Mouse (Mus musculus) megakaryocyte, adult 5-6 weeks (primary cell): Measurements from ENCODE around the gene Ercc1. TPM values are rescaled to one million over a fixed set of nuclear protein-coding genes. Genes with fewer than 3 reads are reported as not detected.

Experiments
- ATAC-seq: 2 replicates; pipeline ENCODE4 v1.8.0; 2016; ENCODE audit warnings: mild to moderate bottlenecking, inconsistent platforms; ENCODE audit not compliant: poor library complexity, severe bottlenecking
- total RNA-seq, 2 experiments: library from RNA; stranded (forward) in 1 of 2; stranded (reverse) in 1 of 2; fragments of 153-499, 151-499 nt in 1 of 2; fragments of 221-1000, 200-1000 nt in 1 of 2; gene quantifications; 2 replicates each; pipeline versions ENCODE4 v1.2.3 to v1.2.4; 2015 to 2017

Ercc1 gene
- total RNA-seq, 2 experiments from 2014 or later: 17.5 to 26.4 TPM

DNA sequence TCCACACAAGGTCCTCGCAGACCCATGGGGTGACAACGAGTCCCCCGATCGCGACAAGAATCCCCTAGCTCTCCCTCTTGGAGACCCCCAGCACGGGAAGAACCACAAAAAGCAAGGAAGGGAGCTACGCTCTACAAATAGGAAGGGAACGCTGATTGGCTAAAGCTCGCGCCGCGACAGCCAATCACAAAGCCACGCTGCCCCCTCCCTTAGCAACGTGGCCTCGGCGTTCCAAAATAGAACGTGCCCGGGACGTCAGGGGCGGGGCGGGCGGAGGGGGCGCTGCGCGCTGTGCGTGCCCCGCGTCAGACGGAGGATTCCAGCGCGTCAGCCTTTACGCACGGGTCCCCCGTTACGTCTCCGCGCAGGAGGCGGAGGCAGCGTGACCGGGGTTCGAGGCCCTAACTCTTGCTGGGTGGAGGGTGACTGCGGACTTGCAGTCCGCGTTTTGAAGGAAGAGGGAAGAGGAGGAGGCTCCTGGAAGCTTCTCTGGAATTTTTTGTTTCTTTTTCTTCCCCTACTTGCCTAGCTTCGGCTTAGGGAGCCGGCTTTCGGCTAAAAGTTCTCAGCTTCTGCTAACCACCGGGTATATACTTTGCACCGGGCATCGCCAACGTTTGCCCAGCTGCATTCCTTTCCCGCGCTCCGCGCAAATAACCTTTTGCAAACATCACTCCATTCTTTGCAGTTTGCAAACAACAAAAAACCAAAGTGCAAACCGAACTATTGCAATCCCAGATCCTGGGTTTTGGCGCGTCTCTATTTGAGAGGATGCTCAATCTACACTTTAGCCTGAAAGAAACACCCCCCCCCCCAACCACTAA is 35.9 kb upstream of the Ercc1 start:
- peak; percentile 79 for ATAC-seq

DNA sequence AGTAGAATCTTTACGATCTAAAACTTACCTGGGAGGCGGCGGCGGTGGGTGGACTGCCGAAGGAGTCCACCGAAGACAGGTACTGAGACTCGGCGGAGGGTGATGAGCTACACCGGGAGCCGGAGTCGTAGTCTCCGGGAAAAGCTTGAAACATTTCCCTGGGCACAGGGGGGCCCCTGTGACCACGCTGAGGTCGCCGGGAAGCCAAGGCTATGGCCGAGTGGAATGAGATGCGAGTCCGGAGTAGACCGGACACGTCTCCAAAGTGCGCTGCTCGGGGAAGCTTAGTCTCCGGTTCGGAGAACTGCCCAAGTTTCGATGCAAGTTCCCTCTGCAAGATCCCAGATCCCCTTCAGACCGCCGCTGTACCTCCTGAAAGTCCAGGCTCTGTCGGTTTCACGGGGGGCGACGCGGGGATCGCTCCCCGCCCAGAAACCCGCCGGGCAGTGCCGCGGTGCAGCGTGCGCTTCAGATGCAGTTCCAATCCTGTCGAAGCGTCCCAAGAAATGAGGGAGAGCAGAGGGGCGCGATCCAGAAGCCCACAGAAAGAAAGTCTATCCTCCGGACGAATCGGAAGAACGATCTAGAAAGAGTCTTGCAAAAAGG is 35.2 kb upstream of the Ercc1 start:
- ATAC-seq: no peak

DNA sequence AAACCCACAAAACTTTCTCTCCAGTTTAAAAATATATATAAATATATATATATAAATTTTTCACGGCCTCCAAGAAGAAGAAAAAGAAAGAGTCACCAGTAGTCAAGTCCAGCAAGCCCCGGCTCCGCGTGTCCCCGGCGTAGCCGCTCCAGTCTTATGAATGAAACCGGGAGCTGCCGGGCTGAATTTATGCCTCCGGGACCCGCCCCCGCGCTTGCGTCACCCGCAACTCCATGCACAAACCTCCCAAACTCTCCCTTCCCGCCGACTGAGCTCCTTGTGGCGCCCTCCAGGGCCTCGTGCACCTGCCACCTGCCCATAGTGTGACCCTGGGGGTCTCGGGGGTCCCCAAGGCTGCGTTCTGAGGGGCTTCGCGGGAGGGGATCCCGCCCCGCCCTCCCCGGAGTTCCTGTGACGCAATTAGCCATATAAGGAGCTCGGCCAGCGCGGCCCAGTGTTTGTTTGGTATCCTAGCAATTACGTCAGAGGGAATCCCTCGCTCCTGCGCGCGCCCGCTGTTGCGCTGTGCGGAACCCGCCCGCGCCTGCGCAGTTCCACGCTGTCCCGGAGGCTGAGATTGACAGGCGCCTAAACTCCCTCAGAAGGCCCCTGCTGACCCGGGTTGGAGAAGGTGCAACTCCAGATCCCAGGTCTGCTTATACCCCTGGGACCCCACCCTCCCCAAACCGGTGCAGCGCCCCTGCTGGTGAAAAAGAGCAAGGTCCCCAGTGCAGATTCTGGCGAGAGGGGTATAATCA is 34.5 kb upstream of the Ercc1 start, which contains the start of gene Fosb:
Gene Fosb (minus strand): TSS at position 168 of the 758 bp plus-strand sequence.
- ATAC-seq: peak; percentile 70

DNA sequence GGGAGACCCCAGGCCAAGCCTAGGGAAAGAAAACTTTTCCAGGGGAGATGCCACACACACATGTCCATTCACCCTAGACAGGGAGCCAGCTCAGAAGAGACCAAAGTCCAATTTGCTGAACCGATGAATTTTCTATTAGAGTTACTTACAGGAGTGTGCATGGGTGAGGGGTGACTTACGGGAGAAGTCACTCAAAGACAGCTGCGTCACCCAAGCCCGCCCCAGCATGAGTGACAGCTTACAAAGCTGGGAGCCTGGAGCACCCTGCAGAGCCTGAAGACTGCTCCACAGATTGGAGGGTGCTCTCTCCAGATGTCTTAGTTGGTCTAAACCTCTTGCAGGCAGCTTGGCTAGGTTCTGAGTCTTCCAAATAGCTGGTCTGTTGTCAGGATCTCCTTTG is 32.6 kb upstream of the Ercc1 start:
- ATAC-seq: no peak

DNA sequence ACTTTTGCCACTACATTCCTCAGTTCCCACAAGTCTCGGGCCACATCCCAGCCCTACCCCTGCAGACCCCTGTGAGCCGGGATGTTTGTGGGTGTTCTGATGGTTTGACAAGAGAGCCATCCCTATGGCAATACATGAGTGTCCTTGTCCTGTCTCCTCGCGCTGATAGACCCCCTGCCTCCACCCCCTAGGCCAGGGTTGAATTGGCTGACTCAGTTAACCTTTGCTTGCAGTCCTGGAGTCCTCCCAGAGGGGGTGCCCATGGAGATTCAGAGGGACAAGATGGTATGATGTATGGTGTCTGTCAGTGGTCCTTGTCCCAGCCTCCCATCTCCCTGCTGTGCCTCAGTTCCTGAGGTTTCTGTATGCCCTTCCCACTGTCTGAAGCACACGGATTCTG is 30.5 kb upstream of the Ercc1 start:
- no peak for ATAC-seq

DNA sequence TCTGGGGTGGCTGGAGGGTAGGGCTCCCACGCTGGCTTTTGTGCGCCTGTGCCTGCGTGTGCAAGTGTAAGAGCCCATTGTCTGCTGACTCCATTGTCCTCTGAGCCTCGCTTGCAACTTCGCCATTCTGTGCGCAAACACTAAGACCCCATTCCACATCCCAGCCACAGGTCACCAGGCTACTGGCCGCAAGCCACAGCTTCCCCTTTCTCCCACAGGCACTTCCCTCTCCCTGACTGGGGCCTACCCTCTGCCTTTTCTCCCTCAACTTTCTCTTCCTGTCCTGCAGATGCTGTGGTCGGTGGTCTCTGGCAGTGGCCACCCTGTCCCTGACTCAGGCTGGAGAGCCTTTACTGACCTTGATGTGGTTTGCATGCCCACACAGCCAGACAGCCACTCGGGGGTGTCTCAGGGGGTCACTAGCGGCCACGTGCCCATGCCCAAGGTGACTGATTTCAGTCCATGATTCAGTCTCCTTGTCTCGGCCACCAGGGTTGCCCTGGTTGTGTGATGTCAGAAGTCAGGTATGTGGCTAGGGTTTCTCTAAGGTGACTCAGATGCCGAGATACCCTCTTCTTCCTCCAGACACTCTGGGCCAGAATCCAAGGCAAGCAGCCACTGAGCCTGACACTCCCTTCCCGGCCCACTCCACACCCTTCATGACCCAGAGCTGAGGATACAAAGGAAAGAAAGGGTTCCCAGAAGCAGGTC is 28.0 kb upstream of the Ercc1 start:
- peak; percentile 78 for ATAC-seq

DNA sequence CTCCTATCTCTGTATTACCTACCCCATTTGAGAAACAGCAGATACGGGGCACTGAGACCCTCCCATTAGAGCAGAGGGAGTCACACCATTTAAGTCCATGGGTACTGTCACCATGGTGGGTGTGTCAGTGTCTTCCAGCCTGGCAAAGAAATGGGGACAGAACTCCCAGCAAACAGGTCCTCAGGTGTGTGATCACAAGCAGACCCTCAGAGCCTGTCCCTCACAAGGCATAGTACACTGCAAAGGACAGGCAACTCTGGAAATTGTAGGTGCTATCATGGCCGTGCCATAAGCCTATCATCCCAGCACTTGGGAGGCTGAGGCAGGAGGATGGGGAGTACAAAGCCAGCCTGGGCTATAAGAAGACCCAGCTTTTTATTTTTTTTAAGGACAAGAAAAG is 26.4 kb upstream of the Ercc1 start:
- no peak for ATAC-seq

DNA sequence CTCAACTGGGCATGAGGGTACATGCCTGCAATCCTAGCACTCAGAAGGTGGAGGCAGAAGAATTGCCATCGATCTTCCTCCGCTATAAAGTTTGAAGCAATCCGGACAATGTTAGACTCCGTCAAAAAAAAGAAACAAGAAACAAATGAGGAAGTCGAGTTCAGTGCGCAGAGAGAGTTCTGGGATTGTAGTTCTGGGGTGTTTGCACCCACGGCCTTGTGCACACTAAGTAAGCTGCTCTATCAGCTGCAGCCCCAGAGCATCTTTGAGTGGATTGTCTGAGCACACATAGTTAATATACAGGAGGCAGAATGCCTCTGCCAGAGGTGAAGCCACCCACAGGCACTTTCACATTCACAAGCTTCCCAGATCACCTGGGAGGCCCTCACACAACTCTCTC is 25.9 kb upstream of the Ercc1 start:
- no peak for ATAC-seq

DNA sequence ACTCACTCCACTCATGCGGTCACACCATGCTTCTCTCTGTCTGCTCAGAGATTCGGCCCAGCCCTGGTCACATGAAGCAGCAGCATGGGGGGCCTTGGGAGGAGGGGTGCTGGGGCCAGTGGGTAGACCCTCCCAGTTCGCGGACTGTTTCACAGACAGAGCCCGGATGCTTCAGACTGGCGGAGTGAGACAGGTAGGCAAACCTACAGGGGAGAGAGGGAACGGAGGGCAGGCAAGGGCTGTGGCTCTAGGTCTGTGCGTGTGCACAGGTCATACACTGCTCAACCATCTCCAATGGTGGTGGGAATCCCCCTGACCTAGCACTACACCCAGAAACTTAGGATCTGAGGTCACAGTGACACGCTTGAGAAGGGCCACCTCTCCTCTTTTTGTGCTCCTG is 25.1 kb upstream of the Ercc1 start:
- no peak for ATAC-seq

DNA sequence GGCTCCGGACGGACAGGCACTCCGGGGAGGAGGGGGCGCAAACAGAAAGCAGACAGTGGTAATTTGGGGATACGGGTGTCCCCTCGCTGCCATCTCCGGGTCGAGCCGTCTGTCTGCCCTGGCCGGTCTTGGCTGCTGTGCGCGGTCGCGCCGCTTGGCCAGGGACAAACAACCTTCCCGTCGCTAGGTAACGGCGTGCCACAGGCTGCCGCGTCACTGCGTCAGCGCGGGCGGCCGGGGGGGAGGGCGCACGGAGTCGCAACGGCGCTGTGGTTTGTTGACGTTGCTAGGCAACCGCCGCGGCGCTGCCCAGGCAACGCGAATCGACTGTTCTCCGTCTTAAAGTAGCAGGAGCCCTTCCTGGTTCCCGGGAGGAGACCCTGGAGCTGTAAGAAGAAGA is 24.7 kb upstream of the Ercc1 start:
- ATAC-seq: peak; percentile 82

DNA sequence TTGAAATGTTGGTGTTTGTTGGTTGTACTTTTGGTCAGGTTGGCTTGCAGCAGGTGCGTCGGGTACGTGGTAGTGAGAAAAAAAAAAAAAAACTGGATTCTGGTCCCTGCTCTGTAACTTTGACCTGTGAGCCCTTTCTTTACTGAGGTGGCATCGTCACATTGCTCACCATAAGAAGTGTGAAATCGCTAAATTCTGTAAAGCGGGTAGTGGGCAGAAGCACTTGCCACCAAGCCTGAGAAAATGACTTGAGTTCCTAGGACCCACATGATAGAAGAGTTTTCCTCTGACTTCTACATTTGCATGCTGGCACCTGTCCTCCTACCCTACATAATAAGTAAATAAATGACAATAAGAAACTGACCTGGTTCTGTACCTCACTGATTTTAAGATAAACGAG is 23.9 kb upstream of the Ercc1 start:
- no peak for ATAC-seq

DNA sequence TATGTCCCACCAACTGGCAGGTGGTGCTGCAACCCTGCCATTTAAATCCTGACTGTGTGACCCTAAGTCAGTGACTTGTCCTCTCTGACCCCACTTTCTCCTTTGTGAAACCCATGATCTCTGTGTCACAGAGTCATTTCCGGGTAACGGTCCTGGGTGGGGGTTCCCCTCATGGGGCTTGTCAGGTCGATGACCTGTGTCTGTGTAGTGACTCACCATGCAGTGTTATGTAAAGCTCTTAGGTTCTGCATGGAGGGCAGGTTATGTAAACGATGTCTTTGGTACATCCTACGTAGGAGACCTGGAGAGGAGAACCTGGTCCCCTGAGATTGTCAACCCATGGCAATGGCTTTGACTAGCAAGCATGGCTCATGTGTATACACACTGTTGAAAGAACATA is 23.1 kb upstream of the Ercc1 start:
- ATAC-seq: peak; percentile 45

DNA sequence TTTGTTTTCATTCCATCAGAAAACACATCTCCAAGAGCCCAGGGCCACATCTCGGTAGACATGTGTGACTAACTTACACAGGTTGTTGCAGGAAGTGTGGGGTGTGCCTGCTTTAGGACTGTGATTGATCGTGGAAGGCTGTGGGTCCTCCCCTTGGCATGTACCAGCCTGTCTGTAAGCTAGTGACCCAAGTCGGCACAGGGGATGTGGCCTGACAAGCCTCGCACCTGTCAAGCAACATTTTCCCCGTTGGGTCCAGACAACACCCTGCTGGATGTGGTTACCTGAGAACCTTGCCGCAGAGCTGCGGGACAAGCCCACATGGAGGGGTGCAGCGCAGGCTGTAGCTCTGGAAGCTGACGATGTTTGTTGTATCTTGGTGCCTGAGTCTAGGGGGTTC is 22.1 kb upstream of the Ercc1 start:
- ATAC-seq: no peak

DNA sequence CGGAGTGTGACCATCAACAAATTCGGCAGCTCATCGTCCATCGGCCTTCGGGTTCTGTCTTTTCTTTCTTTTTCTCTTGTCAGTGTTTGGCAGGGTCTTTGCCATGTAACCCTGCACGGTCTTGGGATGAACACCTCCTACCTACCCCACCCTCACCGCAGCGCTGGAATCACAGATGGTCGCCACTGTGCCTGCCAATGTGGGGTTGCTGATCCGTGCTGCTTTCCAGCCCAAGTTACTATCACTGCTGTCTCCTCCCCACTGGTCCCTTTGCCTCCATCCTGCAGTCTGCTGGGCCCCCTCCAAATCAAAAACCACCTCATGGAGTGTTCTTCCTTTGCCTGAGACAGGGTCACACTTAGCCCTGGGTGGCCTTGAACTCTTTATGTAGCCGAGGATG is 20.4 kb upstream of the Ercc1 start:
- no peak for ATAC-seq

DNA sequence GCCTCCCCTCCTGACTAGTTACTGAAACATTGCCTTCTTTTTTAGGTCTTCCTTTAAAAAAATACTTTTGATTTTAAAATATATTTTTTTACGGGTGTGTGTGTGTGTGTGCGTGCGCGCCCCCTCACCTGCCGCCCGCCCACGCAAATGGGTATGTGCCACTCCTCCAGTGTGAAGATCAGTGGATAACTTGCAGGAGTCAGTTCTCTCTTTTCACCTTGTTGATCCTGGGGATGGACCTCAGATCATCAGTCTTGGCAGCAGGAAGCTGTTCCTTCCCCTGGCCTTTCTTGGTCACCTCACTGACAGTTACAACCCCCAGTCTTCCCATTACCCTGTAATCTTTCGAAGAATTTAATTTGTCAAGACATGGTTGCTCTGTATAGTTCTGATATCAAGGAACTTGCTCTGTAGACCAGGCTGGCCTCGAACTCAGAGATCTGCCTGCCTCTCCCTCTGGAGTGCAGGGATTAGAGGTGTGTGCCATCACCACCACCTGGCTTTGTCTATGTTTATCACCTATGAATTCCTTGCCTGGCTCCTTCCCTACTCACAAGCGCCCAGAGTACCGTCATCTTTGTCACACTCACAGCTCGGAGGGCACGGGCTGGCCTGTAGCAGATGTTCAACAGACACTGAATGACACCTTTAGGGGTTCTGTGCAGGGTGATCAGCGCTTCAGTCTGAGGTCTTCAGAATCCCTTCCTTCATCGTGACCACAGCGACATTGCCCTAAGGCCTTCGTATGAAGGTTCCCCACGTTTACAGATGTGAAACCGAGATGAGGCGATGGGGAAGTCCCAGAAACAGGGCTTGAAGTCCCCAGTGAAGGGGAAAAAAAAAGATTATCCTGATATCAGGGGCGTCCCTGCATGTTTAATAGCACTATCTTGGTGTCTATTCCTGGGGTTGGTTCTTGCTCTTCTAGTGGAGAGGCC is 19.0 kb upstream of the Ercc1 start:
- peak; percentile 60 for ATAC-seq

DNA sequence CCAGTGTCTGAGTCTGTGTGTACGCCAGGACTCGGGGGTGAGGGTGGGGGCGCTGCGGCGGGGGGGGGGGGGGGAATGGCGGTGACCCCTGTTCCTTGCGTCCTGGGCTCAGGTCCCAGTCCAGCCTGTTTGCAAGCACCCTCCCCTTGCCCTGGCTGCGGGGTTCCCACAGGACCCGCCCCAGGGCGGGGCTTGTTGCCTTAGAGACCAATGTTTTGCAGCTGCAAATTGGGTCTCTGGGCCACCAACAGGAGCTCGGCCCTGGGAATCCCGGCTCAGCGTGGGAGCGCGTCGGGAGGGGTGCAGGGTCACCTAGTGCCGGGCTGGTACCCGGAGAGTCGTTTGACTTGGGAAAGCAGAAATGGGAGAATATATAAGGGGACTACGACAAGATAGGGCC is 18.2 kb upstream of the Ercc1 start:
- no peak for ATAC-seq

DNA sequence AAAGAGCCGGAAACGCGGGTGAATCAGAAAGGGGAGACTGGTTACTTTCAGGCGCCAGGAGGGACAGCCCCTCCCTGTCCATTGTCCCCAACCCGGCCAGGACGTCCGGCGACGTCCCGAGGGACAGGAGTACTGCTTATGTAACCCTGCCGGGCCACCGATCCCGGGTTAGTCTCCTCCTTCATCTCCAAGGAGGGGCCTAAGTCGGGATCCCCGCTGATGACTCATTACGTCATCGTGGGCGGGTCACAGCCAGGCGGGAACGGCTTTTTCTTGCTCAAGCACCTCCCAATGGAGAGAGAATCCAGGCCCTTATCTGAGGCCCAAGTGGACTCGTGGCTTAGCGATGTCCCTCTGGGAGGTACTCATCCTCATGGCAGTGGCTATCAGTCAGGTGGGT is 17.4 kb upstream of the Ercc1 start:
- 0 out of 2 replicates have a peak, but pooled peaks have one; percentile 43 for ATAC-seq

DNA sequence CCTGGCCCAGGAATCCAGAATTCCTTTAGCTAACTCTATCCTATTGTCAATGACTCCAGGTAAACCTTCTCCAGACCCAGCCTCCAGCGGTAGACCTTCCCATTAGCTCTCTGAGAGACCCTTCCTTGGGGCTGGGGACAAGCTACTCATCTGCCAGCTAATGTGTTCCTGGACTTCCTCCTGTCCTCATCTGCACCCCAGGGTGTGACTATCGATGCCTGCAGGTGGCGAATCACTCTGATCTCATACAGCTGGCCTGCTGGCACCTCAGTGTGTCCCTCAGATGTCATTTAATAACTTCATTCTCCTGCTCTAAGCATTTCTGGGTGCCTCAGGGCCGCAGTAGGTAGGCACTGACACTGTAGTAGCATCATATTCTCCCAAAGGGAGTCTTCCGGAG is 16.8 kb upstream of the Ercc1 start:
- no peak for ATAC-seq

DNA sequence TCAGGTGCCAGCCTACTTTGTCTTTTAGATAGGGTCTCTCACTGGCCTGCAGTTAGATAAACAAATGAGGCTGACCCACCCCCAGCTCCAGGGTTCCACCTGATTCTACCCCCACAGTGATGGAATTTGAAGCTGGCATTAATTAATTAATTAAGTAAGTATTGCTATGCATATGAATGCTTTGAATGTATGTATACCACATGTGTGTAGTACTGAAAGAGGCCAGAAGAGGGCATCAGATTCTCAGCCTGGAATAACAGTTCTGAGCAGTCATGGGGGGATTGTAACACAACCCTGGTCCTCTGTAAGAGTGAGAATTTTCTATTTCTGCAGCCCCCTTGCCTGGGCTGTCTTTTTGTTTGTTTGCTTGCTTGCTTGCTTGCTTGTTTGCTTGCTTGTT is 16.2 kb upstream of the Ercc1 start:
- ATAC-seq: no peak

DNA sequence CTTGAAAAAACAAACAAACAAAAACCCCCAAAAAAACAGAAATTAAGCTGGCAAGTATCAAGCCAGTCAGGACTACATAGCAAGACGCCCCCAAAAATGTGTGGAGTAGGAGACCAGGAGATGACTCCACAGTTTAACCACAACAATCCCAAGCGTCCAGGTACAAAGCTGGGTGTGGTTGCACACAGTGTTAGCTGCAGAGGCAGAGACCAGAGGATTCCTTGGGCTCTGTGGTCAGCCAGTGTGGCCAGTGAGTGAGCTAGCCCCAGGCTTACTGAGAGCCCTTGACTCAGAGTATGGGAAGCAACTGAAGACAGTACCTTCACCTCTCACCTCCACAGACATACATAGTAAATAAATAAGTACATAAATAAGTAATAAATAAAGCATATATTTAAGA is 12.7 kb upstream of the Ercc1 start:
- no peak for ATAC-seq
